Mouse (Mus musculus) embryonic facial prominence, embryonic 13.5 days (tissue): Measurements from ENCODE around the gene Pip4k2c. TPM values are rescaled to one million over a fixed set of nuclear protein-coding genes. Genes with fewer than 3 reads are reported as not detected.

Experiments used
- ATAC-seq: fragments of 200-750 bp; cut with Nextera tagmentation; 2 replicates; pipeline ENCODE4 v1.8.0; 2017; ENCODE audit warnings: low read depth; ENCODE audit not compliant: insufficient number of reproducible peaks, insufficient read depth, low FRiP score, low TSS enrichment
- H3K27ac ChIP-seq: fragments of 300-500 bp; sonication (generic); 2 replicates; pipeline ENCODE4 v1.5.1; 2015; ENCODE audit warnings: moderate library complexity, mild to moderate bottlenecking, inconsistent platforms
- H3K27me3 ChIP-seq: fragments of 300-500 bp; sonication (generic); 2 replicates; pipeline ENCODE4 v1.6.1; 2015; ENCODE audit warnings: mild to moderate bottlenecking, inconsistent platforms
- H3K36me3 ChIP-seq: fragments of 300-500 bp; sonication (generic); 2 replicates; pipeline ENCODE4 v1.6.1; 2015; ENCODE audit warnings: mild to moderate bottlenecking, inconsistent platforms
- H3K4me1 ChIP-seq: fragments of 300-500 bp; sonication (generic); 2 replicates; pipeline ENCODE4 v1.6.1; 2015; ENCODE audit warnings: inconsistent platforms
- H3K4me2 ChIP-seq: fragments of 300-500 bp; sonication (generic); 2 replicates; pipeline ENCODE4 v1.6.1; 2015; ENCODE audit warnings: moderate library complexity, mild to moderate bottlenecking, inconsistent platforms
- H3K4me3 ChIP-seq: fragments of 300-500 bp; sonication (generic); 2 replicates; pipeline ENCODE4 v1.5.1; 2015; ENCODE audit warnings: mild to moderate bottlenecking, inconsistent platforms
- H3K9ac ChIP-seq: fragments of 300-500 bp; sonication (generic); 2 replicates; pipeline ENCODE4 v1.6.1; 2015; ENCODE audit warnings: mild to moderate bottlenecking, inconsistent platforms
- H3K9me3 ChIP-seq: fragments of 300-500 bp; sonication (generic); 2 replicates; pipeline ENCODE4 v1.6.1; 2016; ENCODE audit warnings: inconsistent platforms
- WGBS: fragments of 180-500 bp; shearing (Covaris S2); methylation state at CpG from one replicate; pipeline ENCODE4 v1.1.7; 2015; ENCODE audit warnings: mixed read lengths; 5-methylcytosine and 5-hydroxymethylcytosine counted together
- polyA plus RNA-seq: library from polyadenylated mRNA; unstranded; fragments of >200 nt; fragmentation: Nextera tagmentation; extraction: Ambion mirVana; gene quantifications from 2 replicates; pipeline ENCODE4 v1.2.1, GENCODE M21; 2015

Pip4k2c gene
- polyA plus RNA-seq, 1 experiment from 2014 or later = 30.8 TPM

- ATAC-seq = no peak
- Histone ChIP-seq H3K4me1 (peaks cover 17% of the 10 kb centered on the region), H3K4me3 (peak overlapping the region; percentile 86), H3K27me3 (no peaks in the 10 kb centered on the region; the same call in 1 of the 2 replicates), H3K36me3 (peaks cover 34% of the 10 kb centered on the region), H3K4me2 (peak overlapping the region; percentile 96), H3K27ac (no peak overlapping the region), H3K9me3 (no peaks in the 10 kb centered on the region), H3K9ac (peak overlapping the region; percentile 81; the same call in 1 of the 2 replicates)
- 85% methylated on average over 13 of the region's 13 CpGs for WGBS
Measured at GRCm38 (mm10) chr10:127209928-127210570, 1.3 kb downstream of the Pip4k2c start.

GRCm38 (mm10) chr10:127208921-127209320, 2.5 kb downstream of the Pip4k2c start:
- H3K27me3 ChIP-seq = no peaks in the 10 kb centered on the region
- H3K27ac ChIP-seq = no peak overlapping the region
- no peak overlapping the region for H3K9ac ChIP-seq
- 86% methylated on average over 4 of the region's 4 CpGs for whole genome bisulfite sequencing
- no peak overlapping the region for H3K4me3 ChIP-seq
- peaks cover 17% of the 10 kb centered on the region for H3K4me1 ChIP-seq
- peaks cover 45% of the 10 kb centered on the region for H3K36me3 ChIP-seq
- H3K4me2 ChIP-seq = no peak overlapping the region
- H3K9me3 ChIP-seq = no peaks in the 10 kb centered on the region
- ATAC-seq = no peak

- 91% methylated on average over 10 of the region's 10 CpGs for WGBS
- H3K27me3 ChIP-seq = no peaks in the 10 kb centered on the region
- ATAC-seq = no peak
Measured at GRCm38 (mm10) chr10:127205373-127205772, 6.0 kb downstream of the Pip4k2c start.

GRCm38 (mm10) chr10:127204589-127204988, 6.8 kb downstream of the Pip4k2c start:
- Histone ChIP-seq H3K27me3 (no peaks in the 10 kb centered on the region), H3K9me3 (no peaks in the 10 kb centered on the region), H3K27ac (no peak overlapping the region), H3K36me3 (peaks cover 80% of the 10 kb centered on the region), H3K4me1 (peaks cover 4% of the 10 kb centered on the region; the same call in 1 of the 2 replicates), H3K4me3 (no peak overlapping the region), H3K9ac (no peak overlapping the region), H3K4me2 (no peak overlapping the region)
- WGBS = 90% methylated on average over 5 of the region's 5 CpGs
- ATAC-seq = no peak

More at GRCm38 (mm10) chr10:127205373-127205772, 6.0 kb downstream of the Pip4k2c start:
- Histone ChIP-seq H3K9me3 (no peaks in the 10 kb centered on the region), H3K36me3 (peaks cover 72% of the 10 kb centered on the region), H3K4me1 (peaks cover 10% of the 10 kb centered on the region), H3K27ac (no peak overlapping the region), H3K9ac (no peak overlapping the region), H3K4me2 (no peak overlapping the region), H3K4me3 (no peak overlapping the region)

- no peaks in the 10 kb centered on the region for H3K27me3 ChIP-seq
- 82% methylated on average over 3 of the region's 3 CpGs for WGBS
- H3K27ac ChIP-seq = no peak overlapping the region
- H3K4me1 ChIP-seq = no peaks in the 10 kb centered on the region
- no peaks in the 10 kb centered on the region for H3K9me3 ChIP-seq
- ATAC-seq = no peak
- H3K4me3 ChIP-seq = no peak overlapping the region
- H3K36me3 ChIP-seq = peaks cover 90% of the 10 kb centered on the region
- H3K4me2 ChIP-seq = no peak overlapping the region
- H3K9ac ChIP-seq = no peak overlapping the region
Measured at GRCm38 (mm10) chr10:127203106-127203505, 8.3 kb downstream of the Pip4k2c start.

- H3K4me2 ChIP-seq = no peak overlapping the region
- no peak overlapping the region for H3K27ac ChIP-seq
- H3K9ac ChIP-seq = no peak overlapping the region
- H3K36me3 ChIP-seq = peaks cover 74% of the 10 kb centered on the region
- H3K9me3 ChIP-seq = no peaks in the 10 kb centered on the region
- peaks cover 11% of the 10 kb centered on the region for H3K4me1 ChIP-seq
- ATAC-seq = no peak
- WGBS = 81% methylated on average over 8 of the region's 8 CpGs
- no peak overlapping the region for H3K4me3 ChIP-seq
- H3K27me3 ChIP-seq = no peaks in the 10 kb centered on the region
Measured at GRCm38 (mm10) chr10:127200279-127200678, 11.1 kb downstream of the Pip4k2c start.

GRCm38 (mm10) chr10:127199474-127199873, 11.9 kb downstream of the Pip4k2c start:
- no peak overlapping the region for H3K27ac ChIP-seq
- H3K9ac ChIP-seq = peak overlapping the region; percentile 21; the same call in 1 of the 2 replicates
- H3K36me3 ChIP-seq = peaks cover 66% of the 10 kb centered on the region
- no peak overlapping the region for H3K4me3 ChIP-seq
- H3K4me1 ChIP-seq = peaks cover 18% of the 10 kb centered on the region
- no peaks in the 10 kb centered on the region for H3K9me3 ChIP-seq
- WGBS = 84% methylated on average over 11 of the region's 11 CpGs
- H3K27me3 ChIP-seq = no peaks in the 10 kb centered on the region
- ATAC-seq = no peak
- no peak overlapping the region for H3K4me2 ChIP-seq

GRCm38 (mm10) chr10:127199068-127199467, 12.3 kb downstream of the Pip4k2c start:
- Histone ChIP-seq H3K27ac (no peak overlapping the region), H3K4me2 (no peak overlapping the region), H3K4me3 (no peak overlapping the region), H3K27me3 (no peaks in the 10 kb centered on the region), H3K4me1 (peaks cover 22% of the 10 kb centered on the region), H3K9ac (no peak overlapping the region), H3K9me3 (no peaks in the 10 kb centered on the region), H3K36me3 (peaks cover 61% of the 10 kb centered on the region)
- WGBS = 70% methylated on average over 5 of the region's 5 CpGs
- ATAC-seq = no peak

GRCm38 (mm10) chr10:127198492-127198891, 12.9 kb downstream of the Pip4k2c start:
- no peak overlapping the region for H3K9ac ChIP-seq
- peaks cover 56% of the 10 kb centered on the region for H3K36me3 ChIP-seq
- 29% methylated on average over 2 of the region's 2 CpGs for WGBS
- H3K4me3 ChIP-seq = no peak overlapping the region
- no peaks in the 10 kb centered on the region for H3K27me3 ChIP-seq
- H3K4me1 ChIP-seq = peaks cover 25% of the 10 kb centered on the region
- no peak overlapping the region for H3K4me2 ChIP-seq
- H3K9me3 ChIP-seq = no peaks in the 10 kb centered on the region
- 0 out of 2 replicates have a peak overlapping the region, but pooled peaks have one; percentile 22 for H3K27ac ChIP-seq
- no peak for ATAC-seq

GRCm38 (mm10) chr10:127197505-127198110, 13.8 kb downstream of the Pip4k2c start:
- peaks cover 33% of the 10 kb centered on the region for H3K4me1 ChIP-seq
- no peak for ATAC-seq

GRCm38 (mm10) chr10:127197104-127197503, 14.3 kb downstream of the Pip4k2c start:
- H3K4me2 ChIP-seq = no peak overlapping the region
- peaks cover 54% of the 10 kb centered on the region for H3K36me3 ChIP-seq
- H3K27me3 ChIP-seq = no peaks in the 10 kb centered on the region
- WGBS = 88% methylated on average over 8 of the region's 8 CpGs
- H3K27ac ChIP-seq = peak overlapping the region; percentile 96; the same call in 1 of the 2 replicates
- no peak for ATAC-seq
- no peaks in the 10 kb centered on the region for H3K9me3 ChIP-seq
- peaks cover 38% of the 10 kb centered on the region for H3K4me1 ChIP-seq
- no peak overlapping the region for H3K9ac ChIP-seq
- no peak overlapping the region for H3K4me3 ChIP-seq

More at GRCm38 (mm10) chr10:127197505-127198110, 13.8 kb downstream of the Pip4k2c start:
- no peak overlapping the region for H3K9ac ChIP-seq
- H3K4me3 ChIP-seq = no peak overlapping the region
- WGBS = 88% methylated on average over 11 of the region's 11 CpGs
- peaks cover 54% of the 10 kb centered on the region for H3K36me3 ChIP-seq
- H3K9me3 ChIP-seq = no peaks in the 10 kb centered on the region
- H3K27ac ChIP-seq = peak overlapping the region; percentile 22
- no peak overlapping the region for H3K4me2 ChIP-seq
- H3K27me3 ChIP-seq = no peaks in the 10 kb centered on the region

GRCm38 (mm10) chr10:127196392-127196791, 15.0 kb downstream of the Pip4k2c start:
- H3K27ac ChIP-seq = peak overlapping the region; percentile 96
- peak overlapping the region; percentile 87 for H3K4me2 ChIP-seq
- 5% methylated on average over 5 of the region's 5 CpGs for WGBS
- ATAC-seq = peak; percentile 67; the same call in 1 of the 2 replicates
- peaks cover 53% of the 10 kb centered on the region for H3K36me3 ChIP-seq
- peaks cover 44% of the 10 kb centered on the region for H3K4me1 ChIP-seq
- H3K9me3 ChIP-seq = no peaks in the 10 kb centered on the region
- no peaks in the 10 kb centered on the region for H3K27me3 ChIP-seq
- peak overlapping the region; percentile 95 for H3K9ac ChIP-seq
- peak overlapping the region; percentile 91 for H3K4me3 ChIP-seq
